9 mouse cellular contexts compared by ENCODE assay signal in genomic region chr17:72076306-72076921, GRCm38 (mm10).
DNase-seq lines count a peak whose midpoint lies in the region; ATAC-seq and TF ChIP-seq lines count a peak whose summit lies in the region.
"Had no signal": no experiment of that assay in that cellular context is flagged by ENCODE, and none has a peak within 500 bp of the region (broad histone marks: within the 10 kb centered on the region; RNA-seq: fewer than 3 reads in every experiment).

No protein-coding gene starts in this region.

- H3K36me3 ChIP-seq in kidney, adult 2 months (ENCODE audit: control insufficient read depth, insufficient read depth, low read length): no peaks in the 10 kb centered on the region
- no peaks in the 10 kb centered on the region for H3K36me3 ChIP-seq in embryonic facial prominence, embryonic 14.5 days (ENCODE audit: control insufficient read depth, insufficient read depth, low read length)
- no peaks in the 10 kb centered on the region for H3K36me3 ChIP-seq in hindbrain, postnatal 0 days (ENCODE audit: insufficient read depth, low read length)
- H3K36me3 ChIP-seq in neural tube, embryonic 14.5 days (ENCODE audit: control insufficient read depth, insufficient read depth, low read length): no peaks in the 10 kb centered on the region

- no peak overlapping the region for H3K9ac ChIP-seq in embryonic facial prominence, embryonic 14.5 days (ENCODE audit: low read depth, low read length)
- H3K9ac ChIP-seq in hindbrain, postnatal 0 days (replicated peaks; ENCODE audit: low read length): no peak overlapping the region
- H3K9ac ChIP-seq in neural tube, embryonic 14.5 days (replicated peaks; ENCODE audit: low read depth, low read length): no peak overlapping the region
- H3K9ac ChIP-seq: liver, embryonic 14.5 days had no signal

- no peak overlapping the region for H3K27ac ChIP-seq in kidney, adult 2 months (ENCODE audit: insufficient read depth, low read depth, low read length)
- no peak overlapping the region for H3K27ac ChIP-seq in embryonic facial prominence, embryonic 14.5 days (replicated peaks; ENCODE audit: low read depth, low read length)
- no peak overlapping the region for H3K27ac ChIP-seq in hindbrain, postnatal 0 days
- H3K27ac ChIP-seq in neural tube, embryonic 14.5 days (ENCODE audit: low read depth, low read length): no peak overlapping the region
- H3K27ac ChIP-seq: liver, embryonic 14.5 days had no signal

- no peak overlapping the region for H3K4me2 ChIP-seq in embryonic facial prominence, embryonic 14.5 days (ENCODE audit: low read depth, low read length)
- no peak overlapping the region for H3K4me2 ChIP-seq in hindbrain, postnatal 0 days (ENCODE audit: low read depth, low read length)
- H3K4me2 ChIP-seq in neural tube, embryonic 14.5 days (ENCODE audit: low read depth, low read length): no peak overlapping the region

- H3K27me3 ChIP-seq in kidney, adult 2 months (replicated peaks; ENCODE audit: control insufficient read depth, insufficient read depth, low read length): no peaks in the 10 kb centered on the region; the same call in 1 of the 2 replicates
- no peaks in the 10 kb centered on the region for H3K27me3 ChIP-seq in embryonic facial prominence, embryonic 14.5 days (replicated peaks; ENCODE audit: control insufficient read depth, insufficient read depth, low read length)
- no peaks in the 10 kb centered on the region for H3K27me3 ChIP-seq in hindbrain, postnatal 0 days (ENCODE audit: insufficient read depth, low read length)
- no peaks in the 10 kb centered on the region for H3K27me3 ChIP-seq in neural tube, embryonic 14.5 days (ENCODE audit: control insufficient read depth, insufficient read depth, low read length)

- H3K9me3 ChIP-seq in embryonic facial prominence, embryonic 14.5 days (ENCODE audit: control insufficient read depth, low read length): no peaks in the 10 kb centered on the region
- no peaks in the 10 kb centered on the region for H3K9me3 ChIP-seq in hindbrain, postnatal 0 days (ENCODE audit: low read length)
- no peaks in the 10 kb centered on the region for H3K9me3 ChIP-seq in neural tube, embryonic 14.5 days (ENCODE audit: control insufficient read depth, low read length)

- no peaks in the 10 kb centered on the region for H3K4me1 ChIP-seq in kidney, adult 2 months (ENCODE audit: control insufficient read depth, insufficient read depth, low read length)
- no peaks in the 10 kb centered on the region for H3K4me1 ChIP-seq in embryonic facial prominence, embryonic 14.5 days (ENCODE audit: control insufficient read depth, insufficient read depth, low read length)
- H3K4me1 ChIP-seq in hindbrain, postnatal 0 days (ENCODE audit: insufficient read depth, low read length): peaks cover 6% of the 10 kb centered on the region; the same call in 1 of the 2 replicates
- peaks cover 3% of the 10 kb centered on the region; the same call in 1 of the 2 replicates for H3K4me1 ChIP-seq in neural tube, embryonic 14.5 days (ENCODE audit: control insufficient read depth, insufficient read depth, low read length)

- H3K4me3 ChIP-seq in kidney, adult 2 months (ENCODE audit: insufficient read depth, low read depth, low read length): no peak overlapping the region
- H3K4me3 ChIP-seq in embryonic facial prominence, embryonic 14.5 days (ENCODE audit: low read depth, low read length): no peak overlapping the region
- H3K4me3 ChIP-seq in hindbrain, postnatal 0 days (ENCODE audit: low read length): no peak overlapping the region
- H3K4me3 ChIP-seq in neural tube, embryonic 14.5 days (ENCODE audit: low read depth, low read length): no peak overlapping the region

- TF ChIP-seq POLR2A in kidney, adult 2 months (IDR thresholded peaks at IDR 0.05; ENCODE audit: low read depth, low read length): no peak

- peak; percentile 30 for DNase-seq in kidney, postnatal 10 days
- DNase-seq in kidney, adult 2 months: no peak
- DNase-seq in embryonic facial prominence, embryonic 14.5 days (ENCODE audit: low spot score): peak; percentile 46
- peak; percentile 65 for DNase-seq in hindbrain, postnatal 0 days (ENCODE audit: low spot score)
- DNase-seq in thymus, postnatal 14 days: no peak
- DNase-seq: cerebellum, adult 9-11 months had no signal

- WGBS in kidney, adult 2 months: 21% methylated on average over 12 of the region's 12 CpGs
- 39% methylated on average over 12 of the region's 12 CpGs for WGBS in embryonic facial prominence, embryonic 14.5 days
- WGBS in hindbrain, postnatal 0 days: 21% methylated on average over 12 of the region's 12 CpGs
- WGBS in neural tube, embryonic 14.5 days: 30% methylated on average over 12 of the region's 12 CpGs

- ATAC-seq in embryonic facial prominence, embryonic 14.5 days (ENCODE audit: low read depth): peak; percentile 67; the same call in 1 of the 2 replicates
- peak; percentile 76 for ATAC-seq in hindbrain, postnatal 0 days
- peak; percentile 41; the same call in 1 of the 2 replicates for ATAC-seq in neural tube, embryonic 14.5 days (ENCODE audit: low read depth)
- no peak for ATAC-seq in cerebellum, adult (ENCODE audit: insufficient number of reproducible peaks, low FRiP score, low TSS enrichment)

- no peak for TF ChIP-seq CTCF in kidney, adult 2 months (conservative IDR thresholded peaks at IDR 0.05; ENCODE audit: insufficient read depth, insufficient read length, low read depth, low read length)
- TF ChIP-seq CTCF in hindbrain, postnatal 0 days (IDR thresholded peaks at IDR 0.05; ENCODE audit: low read depth): no peak

Comparison
In these comparisons a context has a peak if more than half of its experiments do, and no peak if none do; other contexts are left out.
1. DNase-seq: peak in kidney, postnatal 10 days (single experiment), embryonic facial prominence, embryonic 14.5 days (single experiment) and hindbrain, postnatal 0 days (single experiment); none in kidney, adult 2 months (single experiment) and thymus, postnatal 14 days (single experiment).